In genomic region chr7:3332619-3333521, GRCm38 (mm10) we compare ENCODE assay signal across 8 mouse cellular contexts. TPM values are rescaled to one million over a fixed set of nuclear protein-coding genes. Genes with fewer than 3 reads are reported as not detected.
DNase-seq lines count a peak whose midpoint lies in the region; ATAC-seq and TF ChIP-seq lines count a peak whose summit lies in the region.

Cacng7 (plus strand) TSS chr7:3332955.

- H3K4me1 ChIP-seq in hindbrain, embryonic 15.5 days (replicated peaks), result peaks cover 28% of the 10 kb centered on the region
- H3K4me1 ChIP-seq in limb, embryonic 14.5 days (ENCODE audit: control insufficient read depth, insufficient read depth, low read length), result peaks cover 13% of the 10 kb centered on the region; the same call in 1 of the 2 replicates
- H3K4me1 ChIP-seq in neural tube, embryonic 15.5 days, result peaks cover 27% of the 10 kb centered on the region

- intact Hi-C loops in gastrocnemius, postnatal 36 days (cut with DNase I), result no loop called here

- H3K4me3 ChIP-seq in hindbrain, embryonic 15.5 days, result peak within 1 kb of the TSS; percentile 88
- peak within 1 kb of the TSS; percentile 65 for H3K4me3 ChIP-seq in limb, embryonic 14.5 days (replicated peaks; ENCODE audit: low read length)
- peak within 1 kb of the TSS; percentile 59 for H3K4me3 ChIP-seq in neural tube, embryonic 15.5 days (replicated peaks)

- H3K27ac ChIP-seq in hindbrain, embryonic 15.5 days (replicated peaks), result peak within 1 kb of the TSS; percentile 87
- peak within 1 kb of the TSS; percentile 86 for H3K27ac ChIP-seq in limb, embryonic 14.5 days (replicated peaks; ENCODE audit: low read depth, low read length)
- peak within 1 kb of the TSS; percentile 88 for H3K27ac ChIP-seq in neural tube, embryonic 15.5 days (replicated peaks)

- DNase-seq in gastrocnemius, adult 18-20 months (ENCODE audit: low spot score), result no peak
- no peak for DNase-seq in gastrocnemius, postnatal 36 days
- peak; percentile 74 to 87 for DNase-seq in cerebellum, adult 18-20 months
- DNase-seq in forelimb bud, embryonic 11.5 days (ENCODE audit: low read depth, low spot score), result peak; percentile 62
- DNase-seq in limb, embryonic 14.5 days (ENCODE audit: low spot score), result peak; percentile 67
- no peak for DNase-seq in spleen, postnatal 10 days (ENCODE audit: low spot score in 2 of 2)

- no peak for TF ChIP-seq POLR2A in limb, embryonic 14.5 days (IDR thresholded peaks at IDR 0.05; ENCODE audit: borderline replicate concordance, extremely low read depth, insufficient read depth, insufficient read length)

- H3K9me3 ChIP-seq in hindbrain, embryonic 15.5 days, result no peaks in the 10 kb centered on the region
- H3K9me3 ChIP-seq in limb, embryonic 14.5 days (ENCODE audit: control insufficient read depth, low read length), result no peaks in the 10 kb centered on the region
- H3K9me3 ChIP-seq in neural tube, embryonic 15.5 days (replicated peaks), result no peaks in the 10 kb centered on the region

- peak within 1 kb of the TSS; percentile 88 for H3K9ac ChIP-seq in hindbrain, embryonic 15.5 days
- peak within 1 kb of the TSS; percentile 87 for H3K9ac ChIP-seq in limb, embryonic 14.5 days (ENCODE audit: low read depth, low read length, severe bottlenecking)
- H3K9ac ChIP-seq in neural tube, embryonic 15.5 days (replicated peaks), result peak within 1 kb of the TSS; percentile 60

- peaks cover 13% of the 10 kb centered on the region for H3K27me3 ChIP-seq in hindbrain, embryonic 15.5 days
- H3K27me3 ChIP-seq in limb, embryonic 14.5 days (ENCODE audit: control insufficient read depth, insufficient read depth, low read length), result no peaks in the 10 kb centered on the region
- peaks cover 10% of the 10 kb centered on the region for H3K27me3 ChIP-seq in neural tube, embryonic 15.5 days (replicated peaks)

- WGBS in hindbrain, embryonic 15.5 days, result under 1% methylated on average over 65 of the region's 65 CpGs
- 1% methylated on average over 61 of the region's 65 CpGs for WGBS in limb, embryonic 14.5 days
- under 1% methylated on average over 58 of the region's 65 CpGs for WGBS in neural tube, embryonic 15.5 days

- peak within 1 kb of the TSS; percentile 67 for H3K4me2 ChIP-seq in hindbrain, embryonic 15.5 days
- H3K4me2 ChIP-seq in limb, embryonic 14.5 days (replicated peaks; ENCODE audit: low read depth, low read length, severe bottlenecking), result peak within 1 kb of the TSS; percentile 47
- peak within 1 kb of the TSS; percentile 79 for H3K4me2 ChIP-seq in neural tube, embryonic 15.5 days

- peak; percentile 75 for ATAC-seq in hindbrain, embryonic 15.5 days (ENCODE audit: low FRiP score, low read depth)
- peak; percentile 64 for ATAC-seq in limb, embryonic 14.5 days (ENCODE audit: low FRiP score, low read depth)
- peak; percentile 87 for ATAC-seq in neural tube, embryonic 15.5 days (ENCODE audit: low FRiP score)

- H3K36me3 ChIP-seq in hindbrain, embryonic 15.5 days, result no peaks in the 10 kb centered on the region
- H3K36me3 ChIP-seq in limb, embryonic 14.5 days (ENCODE audit: control insufficient read depth, insufficient read depth, low read length), result peaks cover 4% of the 10 kb centered on the region; the same call in 1 of the 2 replicates
- H3K36me3 ChIP-seq in neural tube, embryonic 15.5 days, result peaks cover 2% of the 10 kb centered on the region; the same call in 1 of the 2 replicates

RNA-seq across cellular contexts. Expression of gene Cacng7, which starts in this region (rescaled TPM):
- total RNA-seq in gastrocnemius, adult 18-20 months (2021), result 10 to 100 TPM; 11.0 to 11.6 TPM
- 1 to 10 TPM; 9.0 to 9.7 TPM for total RNA-seq in gastrocnemius, postnatal 36 days (2021)
- polyA plus RNA-seq in hindbrain, embryonic 15.5 days (2015; fragmentation: Nextera tagmentation; extraction: Ambion mirVana), result 3.9 and 4.1 TPM in 2 replicates
- 129 and 207 TPM in 2 replicates for polyA plus RNA-seq in limb, embryonic 14.5 days (2012; rRNA removed)
- polyA plus RNA-seq in limb, embryonic 14.5 days (2014; fragmentation: Nextera tagmentation; extraction: Ambion mirVana), result 2.5 and 3.9 TPM in 2 replicates
- polyA plus RNA-seq in neural tube, embryonic 15.5 days (2015; fragmentation: Nextera tagmentation; extraction: Ambion mirVana), result 3.4 and 4.1 TPM in 2 replicates

Comparison
In these comparisons a context has a peak if more than half of its experiments do, and no peak if none do; other contexts are left out.
1. DNase-seq: peak in cerebellum, adult 18-20 months (2 of 2), forelimb bud, embryonic 11.5 days (single experiment) and limb, embryonic 14.5 days (single experiment); none in gastrocnemius, adult 18-20 months (single experiment), gastrocnemius, postnatal 36 days (0 of 2) and spleen, postnatal 10 days (0 of 2).
2. Peak in every context shown above with its lines, with median percentiles within 50 percentile points of each other: ATAC-seq, H3K27ac ChIP-seq, H3K4me2 ChIP-seq, H3K4me3 ChIP-seq and H3K9ac ChIP-seq.